Mouse (Mus musculus) limb, embryonic 14.5 days (tissue): Measurements from ENCODE around the gene Thrsp. TPM values are rescaled to one million over a fixed set of nuclear protein-coding genes. Genes with fewer than 3 reads are reported as not detected.

Experiments used
- ATAC-seq: fragments of 200-750 bp; cut with Nextera tagmentation; 2 replicates; pipeline ENCODE4 v1.8.0; 2017; ENCODE audit warnings: low read depth, moderate number of reproducible peaks, moderate TSS enrichment; ENCODE audit not compliant: low FRiP score
- DNase-seq: peaks from one replicate; pipeline ENCODE4 v3.0.0-alpha.2; 2015; ENCODE audit warnings: low spot score
- H3K27ac ChIP-seq: fragments of 300-500 bp; sonication (generic); replicated peaks from 2 replicates; pipeline ENCODE4 v1.5.1; 2014; ENCODE audit warnings: low read depth, mild to moderate bottlenecking, low read length, moderate library complexity, mixed read lengths
- H3K27me3 ChIP-seq: fragments of 300-500 bp; sonication (generic); 2 replicates; pipeline ENCODE4 v1.6.1; 2014; ENCODE audit warnings: low read length, mixed read lengths; ENCODE audit not compliant: control insufficient read depth, insufficient read depth
- H3K36me3 ChIP-seq: fragments of 300-500 bp; sonication (generic); 2 replicates; pipeline ENCODE4 v1.6.1; 2014; ENCODE audit warnings: mild to moderate bottlenecking, low read length, moderate library complexity, mixed read lengths; ENCODE audit not compliant: control insufficient read depth, insufficient read depth
- H3K4me1 ChIP-seq: fragments of 300-500 bp; sonication (generic); 2 replicates; pipeline ENCODE4 v1.6.1; 2014; ENCODE audit warnings: antibody characterized with exemption, low read length, mixed read lengths; ENCODE audit not compliant: control insufficient read depth, insufficient read depth
- H3K4me2 ChIP-seq: fragments of 300-500 bp; sonication (generic); replicated peaks from 2 replicates; pipeline ENCODE4 v1.6.1; 2014; ENCODE audit warnings: low read depth, mild to moderate bottlenecking, low read length, moderate library complexity; ENCODE audit not compliant: severe bottlenecking
- H3K4me3 ChIP-seq: fragments of 300-500 bp; sonication (generic); replicated peaks from 2 replicates; pipeline ENCODE4 v1.5.1; 2014; ENCODE audit warnings: low read length
- H3K9ac ChIP-seq: fragments of 300-500 bp; sonication (generic); 2 replicates; pipeline ENCODE4 v1.6.1; 2014; ENCODE audit warnings: mild to moderate bottlenecking, low read depth, low read length, moderate library complexity; ENCODE audit not compliant: severe bottlenecking
- H3K9me3 ChIP-seq: fragments of 300-500 bp; sonication (generic); 2 replicates; pipeline ENCODE4 v1.6.1; 2016; ENCODE audit warnings: low read length; ENCODE audit not compliant: control insufficient read depth
- POLR2A ChIP-seq: fragments of 200-500 bp; IDR thresholded peaks from 2 replicates; pipeline ENCODE4 v1.8.0; 2012; ENCODE audit warnings: inconsistent platforms, mild to moderate bottlenecking, moderate library complexity, borderline replicate concordance; ENCODE audit not compliant: insufficient read depth, insufficient read length; ENCODE audit errors: extremely low read depth
- WGBS: fragments of 180-500 bp; shearing (Covaris S2); extraction: QIAGEN DNeasy Blood & Tissue Kit; methylation state at CpG from one replicate; pipeline ENCODE4 v1.1.7; 2014; 5-methylcytosine and 5-hydroxymethylcytosine counted together
- polyA plus RNA-seq, 2 experiments: library from polyadenylated mRNA; depleted of rRNA in 1 of 2; stranded (reverse) in 1 of 2; unstranded in 1 of 2; fragments of >200 nt; fragmentation: Nextera tagmentation in 1 of 2; extraction: Ambion mirVana in 1 of 2; gene quantifications; 2 replicates each; pipeline versions ENCODE4 v1.2.1 to v1.2.3; 2012 to 2014

Gene Thrsp
- polyA plus RNA-seq, 2 experiments, result 0.30 to 0.48 TPM

GRCm38 (mm10) chr7:97429705-97430104, 12.2 kb upstream of the Thrsp start:
- no peaks in the 10 kb centered on the region for H3K36me3 ChIP-seq
- WGBS, result under 1% methylated on average over 5 of the region's 5 CpGs
- DNase-seq, result peak; percentile 78
- no peak overlapping the region for H3K4me3 ChIP-seq
- H3K4me1 ChIP-seq, result peaks cover 21% of the 10 kb centered on the region
- H3K27me3 ChIP-seq, result no peaks in the 10 kb centered on the region
- H3K9me3 ChIP-seq, result no peaks in the 10 kb centered on the region
- no peak for TF ChIP-seq POLR2A
- H3K27ac ChIP-seq, result peak overlapping the region; percentile 40; the same call in 1 of the 2 replicates
- peak overlapping the region; percentile 11; the same call in 1 of the 2 replicates for H3K4me2 ChIP-seq
- peak; percentile 14; the same call in 1 of the 2 replicates for ATAC-seq
- no peak overlapping the region for H3K9ac ChIP-seq

- Histone ChIP-seq H3K27me3 (no peaks in the 10 kb centered on the region), H3K4me1 (peaks cover 13% of the 10 kb centered on the region), H3K9ac (no peak overlapping the region), H3K36me3 (no peaks in the 10 kb centered on the region), H3K4me3 (no peak overlapping the region), H3K4me2 (no peak overlapping the region), H3K27ac (no peak overlapping the region), H3K9me3 (no peaks in the 10 kb centered on the region)
- DNase-seq (no peak), ATAC-seq (no peak)
- 88% methylated on average over 5 of the region's 5 CpGs for WGBS
- TF ChIP-seq POLR2A, result no peak
Observed at GRCm38 (mm10) chr7:97427778-97428420, 10.4 kb upstream of the Thrsp start.

GRCm38 (mm10) chr7:97427296-97427695, 9.8 kb upstream of the Thrsp start:
- 88% methylated on average over 6 of the region's 6 CpGs for WGBS
- Histone ChIP-seq H3K4me2 (no peak overlapping the region), H3K27ac (no peak overlapping the region), H3K9me3 (no peaks in the 10 kb centered on the region), H3K4me3 (no peak overlapping the region), H3K9ac (no peak overlapping the region), H3K36me3 (no peaks in the 10 kb centered on the region), H3K4me1 (peaks cover 13% of the 10 kb centered on the region), H3K27me3 (no peaks in the 10 kb centered on the region)
- no peak for ATAC-seq
- no peak for DNase-seq
- no peak for TF ChIP-seq POLR2A

GRCm38 (mm10) chr7:97426566-97426965, 9.0 kb upstream of the Thrsp start:
- Histone ChIP-seq H3K4me3 (no peak overlapping the region), H3K9me3 (no peaks in the 10 kb centered on the region), H3K9ac (no peak overlapping the region), H3K4me2 (no peak overlapping the region), H3K27ac (no peak overlapping the region), H3K36me3 (no peaks in the 10 kb centered on the region), H3K4me1 (peaks cover 13% of the 10 kb centered on the region), H3K27me3 (no peaks in the 10 kb centered on the region)
- no peak for ATAC-seq
- 67% methylated on average over 6 of the region's 6 CpGs for WGBS
- DNase-seq, result no peak
- no peak for TF ChIP-seq POLR2A

GRCm38 (mm10) chr7:97424621-97425245, 7.2 kb upstream of the Thrsp start:
- ATAC-seq, result peak; percentile 89
- Histone ChIP-seq H3K9me3 (no peaks in the 10 kb centered on the region), H3K4me2 (no peak overlapping the region), H3K9ac (no peak overlapping the region), H3K4me1 (peaks cover 6% of the 10 kb centered on the region), H3K27ac (no peak overlapping the region), H3K27me3 (no peaks in the 10 kb centered on the region), H3K4me3 (no peak overlapping the region), H3K36me3 (no peaks in the 10 kb centered on the region)
- no peak for TF ChIP-seq POLR2A
- peak; percentile 84 for DNase-seq
- WGBS, result 8% methylated on average over 12 of the region's 12 CpGs
